In genomic region chr4:47251069-47251468, GRCm38 (mm10) we compare ENCODE assay signal across 9 mouse cellular contexts. TPM values are rescaled to one million over a fixed set of nuclear protein-coding genes. Genes with fewer than 3 reads are reported as not detected.
A peak's percentile ranks its signal among the peaks of the same experiment; 100 is the strongest.
DNase-seq lines count a peak whose midpoint lies in the region; ATAC-seq lines count a peak whose summit lies in the region.
"Had no signal": no experiment of that assay in that cellular context is flagged by ENCODE, and none has a peak within 500 bp of the region (broad histone marks: within the 10 kb centered on the region; RNA-seq: fewer than 3 reads in every experiment).

No protein-coding gene starts in this region.

- H3K27me3 ChIP-seq in midbrain, embryonic 14.5 days (ENCODE audit: control insufficient read depth, insufficient read depth, low read length): no peaks in the 10 kb centered on the region
- no peaks in the 10 kb centered on the region for H3K27me3 ChIP-seq in midbrain, embryonic 11.5 days (ENCODE audit: control insufficient read depth, insufficient read depth, low read length)
- H3K27me3 ChIP-seq in forebrain, embryonic 16.5 days (replicated peaks; ENCODE audit: control insufficient read depth, insufficient read depth, low read length): no peaks in the 10 kb centered on the region
- no peaks in the 10 kb centered on the region for H3K27me3 ChIP-seq in intestine, embryonic 14.5 days (replicated peaks; ENCODE audit: control insufficient read depth, insufficient read depth, low read length)

- no peaks in the 10 kb centered on the region for H3K36me3 ChIP-seq in midbrain, embryonic 14.5 days (ENCODE audit: control insufficient read depth, insufficient read depth, low read length)
- H3K36me3 ChIP-seq in midbrain, embryonic 11.5 days (ENCODE audit: control insufficient read depth, insufficient read depth, low read length): no peaks in the 10 kb centered on the region
- no peaks in the 10 kb centered on the region for H3K36me3 ChIP-seq in forebrain, embryonic 16.5 days (ENCODE audit: control insufficient read depth, insufficient read depth)
- H3K36me3 ChIP-seq in intestine, embryonic 14.5 days (ENCODE audit: control insufficient read depth, insufficient read depth, low read length): no peaks in the 10 kb centered on the region
- H3K36me3 ChIP-seq: embryonic facial prominence, embryonic 13.5 days had no signal

- peak; percentile 56 for DNase-seq in midbrain, embryonic 14.5 days
- DNase-seq in midbrain, embryonic 11.5 days (ENCODE audit: low spot score, missing footprints): no peak
- DNase-seq in c-Kit-negative CD71-positive TER-119-positive erythroid progenitor cells, embryonic 14.5 days (ENCODE audit: low read depth, low spot score): peak; percentile 31
- DNase-seq in intestine, embryonic 14.5 days (ENCODE audit: low spot score): peak; percentile 77
- DNase-seq in left cerebral cortex, postnatal 4 days: peak; percentile 83
- DNase-seq in mesoderm, embryonic 11.5 days (ENCODE audit: low read depth, low spot score): peak; percentile 64
- DNase-seq in thymus, adult 18-20 months: peak; percentile 75 to 81

- H3K27ac ChIP-seq in midbrain, embryonic 14.5 days (replicated peaks; ENCODE audit: low read depth, low read length): no peak overlapping the region
- H3K27ac ChIP-seq in midbrain, embryonic 11.5 days (ENCODE audit: low read depth, low read length): no peak overlapping the region
- peak overlapping the region; percentile 41; the same call in 1 of the 2 replicates for H3K27ac ChIP-seq in forebrain, embryonic 16.5 days (ENCODE audit: low read length)
- H3K27ac ChIP-seq in intestine, embryonic 14.5 days (ENCODE audit: low read depth): no peak overlapping the region
- H3K27ac ChIP-seq: embryonic facial prominence, embryonic 13.5 days had no signal

- no peak for ATAC-seq in midbrain, embryonic 14.5 days (ENCODE audit: low FRiP score, low TSS enrichment)
- ATAC-seq in midbrain, embryonic 11.5 days (ENCODE audit: low FRiP score): no peak
- no peak for ATAC-seq in forebrain, embryonic 16.5 days
- ATAC-seq in intestine, embryonic 14.5 days (replicated peaks; ENCODE audit: low FRiP score, low TSS enrichment, low read depth): 0 out of 2 replicates have a peak, but pooled peaks have one; percentile 51

- H3K9me3 ChIP-seq in midbrain, embryonic 14.5 days (ENCODE audit: control insufficient read depth, low read length): no peaks in the 10 kb centered on the region
- peaks cover 3% of the 10 kb centered on the region; the same call in 1 of the 2 replicates for H3K9me3 ChIP-seq in midbrain, embryonic 11.5 days (ENCODE audit: control insufficient read depth, low read length)
- H3K9me3 ChIP-seq in forebrain, embryonic 16.5 days (ENCODE audit: control insufficient read depth, low read length): no peaks in the 10 kb centered on the region
- peaks cover 8% of the 10 kb centered on the region; the same call in 1 of the 2 replicates for H3K9me3 ChIP-seq in intestine, embryonic 14.5 days (ENCODE audit: control insufficient read depth, low read length)

- H3K4me1 ChIP-seq in midbrain, embryonic 14.5 days (ENCODE audit: control insufficient read depth, insufficient read depth, low read length): no peaks in the 10 kb centered on the region
- H3K4me1 ChIP-seq in midbrain, embryonic 11.5 days (ENCODE audit: control insufficient read depth, insufficient read depth, low read length): no peaks in the 10 kb centered on the region
- H3K4me1 ChIP-seq in forebrain, embryonic 16.5 days (replicated peaks; ENCODE audit: control insufficient read depth, insufficient read depth, low read length): peaks cover 18% of the 10 kb centered on the region
- H3K4me1 ChIP-seq in intestine, embryonic 14.5 days (replicated peaks; ENCODE audit: control insufficient read depth, insufficient read depth, low read length): no peaks in the 10 kb centered on the region

- no peak overlapping the region for H3K4me3 ChIP-seq in midbrain, embryonic 14.5 days (replicated peaks; ENCODE audit: low read depth, low read length)
- no peak overlapping the region for H3K4me3 ChIP-seq in midbrain, embryonic 11.5 days (ENCODE audit: low read depth, low read length)
- no peak overlapping the region for H3K4me3 ChIP-seq in forebrain, embryonic 16.5 days (replicated peaks; ENCODE audit: low read length)
- no peak overlapping the region for H3K4me3 ChIP-seq in intestine, embryonic 14.5 days (ENCODE audit: low read depth, low read length)
- H3K4me3 ChIP-seq: embryonic facial prominence, embryonic 13.5 days had no signal

- H3K9ac ChIP-seq in midbrain, embryonic 14.5 days (replicated peaks; ENCODE audit: low read length): no peak overlapping the region
- H3K9ac ChIP-seq in midbrain, embryonic 11.5 days (ENCODE audit: low read length): no peak overlapping the region
- no peak overlapping the region for H3K9ac ChIP-seq in forebrain, embryonic 16.5 days (replicated peaks; ENCODE audit: low read depth, low read length)
- H3K9ac ChIP-seq in intestine, embryonic 14.5 days (ENCODE audit: low read length): no peak overlapping the region
- H3K9ac ChIP-seq: embryonic facial prominence, embryonic 13.5 days had no signal

- 49% methylated on average over 5 of the region's 5 CpGs for WGBS in midbrain, embryonic 14.5 days
- 48% methylated on average over 5 of the region's 5 CpGs for WGBS in midbrain, embryonic 11.5 days
- WGBS in forebrain, embryonic 16.5 days: 46% methylated on average over 5 of the region's 5 CpGs
- 39% methylated on average over 5 of the region's 5 CpGs for WGBS in intestine, embryonic 14.5 days

- intact Hi-C loops in left cerebral cortex, postnatal 4 days (cut with DNase I): no loop called here

- no peak overlapping the region for H3K4me2 ChIP-seq in midbrain, embryonic 14.5 days (ENCODE audit: low read length)
- no peak overlapping the region for H3K4me2 ChIP-seq in midbrain, embryonic 11.5 days
- H3K4me2 ChIP-seq in forebrain, embryonic 16.5 days (ENCODE audit: low read length): no peak overlapping the region
- no peak overlapping the region for H3K4me2 ChIP-seq in intestine, embryonic 14.5 days (ENCODE audit: low read length)
- H3K4me2 ChIP-seq: embryonic facial prominence, embryonic 13.5 days had no signal

RNA-seq across cellular contexts. Expression of gene Col15a1, which starts 43.1 kb away (rescaled TPM):
- polyA plus RNA-seq in midbrain, embryonic 14.5 days (2014; fragmentation: Nextera tagmentation; extraction: Ambion mirVana): 1.8 and 3.0 TPM in 2 replicates
- polyA plus RNA-seq in midbrain, embryonic 11.5 days (2014; fragmentation: Nextera tagmentation; extraction: Ambion mirVana): 2.9 TPM in 2 replicates
- polyA plus RNA-seq in forebrain, embryonic 16.5 days (2015; fragmentation: Nextera tagmentation; extraction: Ambion mirVana): 2.8 and 2.9 TPM in 2 replicates
- 15.4 and 15.5 TPM in 2 replicates for polyA plus RNA-seq in intestine, embryonic 14.5 days (2014; fragmentation: Nextera tagmentation; extraction: Ambion mirVana)
- 10 to 100 TPM; 24.6 to 26.5 TPM for total RNA-seq in left cerebral cortex, postnatal 4 days (2021)
